ENCODE assay signal across 17 mouse cellular contexts in the genomic region with DNA sequence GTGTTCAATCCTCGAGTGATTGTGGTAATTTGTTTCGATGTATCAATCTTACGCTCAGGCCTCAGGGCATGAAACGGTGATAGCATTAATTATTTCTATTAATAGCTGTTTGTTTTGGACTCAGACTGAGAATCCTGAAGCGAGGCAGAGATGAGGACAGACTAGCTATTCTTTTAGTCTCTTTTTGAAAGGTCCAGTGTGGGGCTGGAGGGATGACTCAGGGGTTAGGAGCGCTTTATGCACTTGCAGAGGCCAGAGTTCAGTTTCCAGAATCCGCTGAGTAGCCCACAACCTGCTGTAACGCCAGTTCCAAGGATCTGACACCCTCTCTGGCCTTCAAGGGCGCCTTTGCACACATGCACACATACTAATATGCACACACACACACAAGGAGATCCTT. TPM values are rescaled to one million over a fixed set of nuclear protein-coding genes. Genes with fewer than 3 reads are reported as not detected.
A peak's percentile ranks its signal among the peaks of the same experiment; 100 is the strongest.
DNase-seq lines count a peak whose midpoint lies in the region; ATAC-seq lines count a peak whose summit lies in the region.
"Had no signal": no experiment of that assay in that cellular context is flagged by ENCODE, and none has a peak within 500 bp of the region (broad histone marks: within the 10 kb centered on the region; RNA-seq: fewer than 3 reads in every experiment).

No protein-coding gene starts in this region.

- H3K4me2 ChIP-seq in heart, embryonic 16.5 days (ENCODE audit: low read depth, low read length): no peak overlapping the region
- H3K4me2 ChIP-seq in heart, embryonic 11.5 days: no peak overlapping the region
- H3K4me2 ChIP-seq: embryonic facial prominence, embryonic 13.5 days; liver, embryonic 13.5 days; stomach, embryonic 15.5 days had no signal

- no peak overlapping the region for H3K9ac ChIP-seq in heart, embryonic 16.5 days (ENCODE audit: low read length)
- H3K9ac ChIP-seq in heart, embryonic 11.5 days (ENCODE audit: low read depth, low read length): no peak overlapping the region
- H3K9ac ChIP-seq: embryonic facial prominence, embryonic 13.5 days; liver, embryonic 13.5 days; stomach, embryonic 15.5 days had no signal

- peak overlapping the region; percentile 40; the same call in 1 of the 2 replicates for H3K27ac ChIP-seq in heart, embryonic 16.5 days (ENCODE audit: low read length)
- no peak overlapping the region for H3K27ac ChIP-seq in heart, embryonic 11.5 days (ENCODE audit: low read depth, low read length)
- H3K27ac ChIP-seq: embryonic facial prominence, embryonic 13.5 days; liver, embryonic 13.5 days; midbrain, embryonic 10.5 days; stomach, embryonic 15.5 days had no signal

- H3K27me3 ChIP-seq in heart, embryonic 16.5 days (ENCODE audit: control insufficient read depth, insufficient read depth, low read length): no peaks in the 10 kb centered on the region
- H3K27me3 ChIP-seq in heart, embryonic 11.5 days (ENCODE audit: control insufficient read depth, insufficient read depth, low read length): no peaks in the 10 kb centered on the region
- H3K27me3 ChIP-seq: embryonic facial prominence, embryonic 13.5 days; liver, embryonic 13.5 days; stomach, embryonic 15.5 days had no signal

- H3K36me3 ChIP-seq in heart, embryonic 16.5 days (ENCODE audit: control insufficient read depth, insufficient read depth): no peaks in the 10 kb centered on the region
- H3K36me3 ChIP-seq in heart, embryonic 11.5 days (ENCODE audit: control insufficient read depth, insufficient read depth, low read length): no peaks in the 10 kb centered on the region
- H3K36me3 ChIP-seq: embryonic facial prominence, embryonic 13.5 days; liver, embryonic 13.5 days; midbrain, embryonic 10.5 days; stomach, embryonic 15.5 days had no signal

- WGBS in heart, embryonic 16.5 days: 57% methylated on average over 9 of the region's 9 CpGs
- WGBS in heart, embryonic 11.5 days (ENCODE audit: insufficient replicate concordance): 57% methylated on average over 9 of the region's 9 CpGs

- no peak overlapping the region for H3K4me3 ChIP-seq in heart, embryonic 16.5 days (ENCODE audit: low read length)
- no peak overlapping the region for H3K4me3 ChIP-seq in heart, embryonic 11.5 days (ENCODE audit: low read depth, low read length)
- H3K4me3 ChIP-seq: embryonic facial prominence, embryonic 13.5 days; liver, embryonic 13.5 days; midbrain, embryonic 10.5 days; stomach, embryonic 15.5 days had no signal

- no peaks in the 10 kb centered on the region; the same call in 1 of the 2 replicates for H3K9me3 ChIP-seq in heart, embryonic 16.5 days (replicated peaks; ENCODE audit: control insufficient read depth, low read length)
- no peaks in the 10 kb centered on the region for H3K9me3 ChIP-seq in heart, embryonic 11.5 days (replicated peaks; ENCODE audit: control insufficient read depth, low read length)
- H3K9me3 ChIP-seq: embryonic facial prominence, embryonic 13.5 days; liver, embryonic 13.5 days; midbrain, embryonic 10.5 days; stomach, embryonic 15.5 days had no signal

- DNase-seq in layer of hippocampus, adult 9-11 months: peak; percentile 52
- DNase-seq in layer of hippocampus, adult 18-20 months (ENCODE audit: low spot score in 2 of 2): no peak
- peak; percentile 35 to 50 for DNase-seq in adrenal gland, postnatal 36 days
- DNase-seq in yolk sac, embryonic 10.5 days (ENCODE audit: low spot score): peak; percentile 59
- DNase-seq in ovary, postnatal 10 days (ENCODE audit: low spot score): no peak
- DNase-seq: cerebellum, postnatal 10 days; gastrocnemius, postnatal 25 days; left cerebral cortex, postnatal 4 days; liver, embryonic 13.5 days; lung, postnatal 14 days; thymus, postnatal 4 days had no signal

- H3K4me1 ChIP-seq in heart, embryonic 16.5 days (ENCODE audit: control insufficient read depth, insufficient read depth, low read length): peaks cover 34% of the 10 kb centered on the region
- peaks cover 16% of the 10 kb centered on the region for H3K4me1 ChIP-seq in heart, embryonic 11.5 days (ENCODE audit: control insufficient read depth, insufficient read depth, low read length)
- H3K4me1 ChIP-seq: liver, embryonic 13.5 days; midbrain, embryonic 10.5 days; stomach, embryonic 15.5 days had no signal

- no peak for ATAC-seq in heart, embryonic 16.5 days (replicated peaks; ENCODE audit: extremely low read depth, insufficient read depth, low FRiP score)
- ATAC-seq in heart, embryonic 11.5 days (replicated peaks; ENCODE audit: insufficient number of reproducible peaks, low FRiP score, low TSS enrichment): no peak
- ATAC-seq: forebrain, embryonic 16.5 days had no signal

RNA-seq across cellular contexts. Expression of a gene that starts 9.6 kb away (rescaled TPM):
- polyA plus RNA-seq in heart, embryonic 16.5 days (2015; fragmentation: Nextera tagmentation; extraction: Ambion mirVana): 2.6 and 2.7 TPM in 2 replicates
- 1.9 and 2.1 TPM in 2 replicates for polyA plus RNA-seq in heart, embryonic 11.5 days (2014; fragmentation: Nextera tagmentation; extraction: Ambion mirVana)
- total RNA-seq in layer of hippocampus, adult 18-20 months (2021): 1 to 10 TPM; 4.0 to 5.2 TPM
- 1 to 10 TPM in 1 of 2 experiments, under 1 TPM in 1; 0.23 to 1.1 TPM for total RNA-seq in adrenal gland, postnatal 36 days (2021)

Comparison
In these comparisons a context has a peak if more than half of its experiments do, and no peak if none do; other contexts are left out.
1. DNase-seq: peak in layer of hippocampus, adult 9-11 months (single experiment), adrenal gland, postnatal 36 days (2 of 2) and yolk sac, embryonic 10.5 days (single experiment); none in layer of hippocampus, adult 18-20 months (0 of 2) and ovary, postnatal 10 days (single experiment).